Comparison of ENCODE assay signal across 14 mouse cellular contexts in the genomic region with DNA sequence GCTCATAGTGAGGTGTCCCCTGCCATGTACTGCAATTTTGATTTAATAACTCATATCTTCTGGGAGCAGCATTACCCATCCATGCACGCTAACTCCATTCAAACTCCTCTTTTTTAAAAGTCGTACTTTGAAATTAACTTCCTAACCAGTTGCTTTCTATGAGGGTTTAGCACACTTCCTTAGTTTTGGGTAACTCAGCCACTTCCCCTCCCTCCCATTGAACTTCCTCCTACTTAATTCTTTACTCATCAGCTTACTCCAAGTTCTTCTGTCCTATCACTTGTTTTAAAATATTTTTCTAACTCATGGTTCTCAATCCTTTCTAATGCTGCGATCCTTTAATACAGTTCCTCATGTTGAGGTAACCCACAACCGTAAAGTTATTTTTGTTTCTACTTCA. TPM values are rescaled to one million over a fixed set of nuclear protein-coding genes. Genes with fewer than 3 reads are reported as not detected.
"Had no signal": no experiment of that assay in that cellular context is flagged by ENCODE, and none has a peak within 500 bp of the region (broad histone marks: within the 10 kb centered on the region; RNA-seq: fewer than 3 reads in every experiment).

No protein-coding gene starts in this region.

- DNase-seq: liver, postnatal 0 days; lung, adult 2 months; lung, postnatal 14 days; lung, postnatal 36 days; right cerebral cortex, postnatal 14 days; thymus, adult 2 months; thymus, postnatal 25 days; thymus, postnatal 4 days had no signal

- ATAC-seq: liver, postnatal 0 days; lung, postnatal 0 days; midbrain, embryonic 13.5 days; midbrain, embryonic 15.5 days had no signal

RNA-seq across cellular contexts. Expression of gene Ucn3, which starts 23.7 kb away (rescaled TPM):
- total RNA-seq: monocyte, adult 5-6 weeks; neutrophil, adult 5-6 weeks had no signal

RNA-seq across cellular contexts. Expression of gene Tubal3, which starts 50.8 kb away (rescaled TPM):
- total RNA-seq: midbrain, postnatal 0 days; monocyte, adult 5-6 weeks; neutrophil, adult 5-6 weeks had no signal
